Mouse (Mus musculus) gastrocnemius, postnatal 36 days (tissue): ENCODE results near the gene Arhgap22. TPM values are rescaled to one million over a fixed set of nuclear protein-coding genes. Genes with fewer than 3 reads are reported as not detected.

Experiments used
- DNase-seq, 2 experiments: peaks; one replicate each; pipeline ENCODE4 v3.0.0; 2022
- intact Hi-C: fragments of 180-260 bp; cut with DNase I; formaldehyde crosslinking; loops from one replicate; pipeline ENCODE4 v1.15.1; 2025
- total RNA-seq, 2 experiments: library from RNA; stranded (reverse); gene quantifications; 2 replicates each; pipeline ENCODE4 v1.2.3; 2021

Arhgap22 gene
- total RNA-seq, 2 experiments from 2014 or later = 1.2 to 1.6 TPM

DNA sequence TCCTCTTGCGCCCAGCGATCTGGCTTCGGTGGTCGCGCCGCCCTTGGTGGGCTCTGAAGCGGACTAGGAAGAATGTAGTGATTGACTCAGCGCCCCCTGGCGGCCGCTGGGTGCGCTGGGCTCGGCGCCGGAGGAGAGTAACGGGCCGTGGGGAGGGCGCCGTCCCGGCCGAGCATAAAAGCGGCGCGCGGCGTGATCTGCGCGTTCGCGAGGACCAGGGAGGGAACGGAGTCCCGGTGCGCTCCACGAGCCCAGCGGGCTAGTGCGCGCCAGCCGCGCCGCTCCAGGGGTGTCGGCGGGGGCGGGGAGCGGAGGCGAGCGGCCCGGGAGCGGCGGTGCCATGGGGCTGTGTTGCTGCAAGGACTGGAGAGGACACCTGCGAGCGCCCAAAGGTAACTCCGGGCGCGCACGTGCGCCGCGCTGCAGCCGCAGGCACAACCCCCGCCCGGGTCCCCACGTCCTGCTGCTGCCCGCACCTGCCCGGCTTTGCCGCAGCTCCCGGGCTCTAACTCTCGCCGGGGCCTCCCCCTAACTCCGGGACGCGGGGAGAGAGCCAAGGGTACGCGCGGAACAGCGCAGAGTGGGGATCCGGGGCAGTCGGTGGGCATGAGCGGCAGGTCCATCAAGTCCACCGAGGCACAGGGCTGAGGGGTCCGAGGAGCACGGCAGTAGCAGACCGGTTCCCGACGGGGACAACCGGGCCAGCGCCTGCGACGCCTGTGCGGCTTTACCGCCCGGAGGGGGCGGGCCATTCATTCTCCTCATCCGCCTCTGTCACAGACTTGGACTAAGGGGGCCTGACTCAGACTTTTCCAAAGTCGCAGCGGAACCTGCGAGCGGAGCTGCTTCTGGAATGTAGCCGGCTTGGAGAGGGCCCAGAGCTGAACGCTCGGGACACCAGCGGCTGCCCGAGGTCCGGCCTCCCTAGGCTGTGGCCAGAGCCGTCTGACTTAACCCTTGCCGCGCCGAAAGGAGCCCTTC lies 106.0 kb downstream of the Arhgap22 start:
- DNase-seq = peak; percentile 68
- intact Hi-C loops = no loop called here

DNA sequence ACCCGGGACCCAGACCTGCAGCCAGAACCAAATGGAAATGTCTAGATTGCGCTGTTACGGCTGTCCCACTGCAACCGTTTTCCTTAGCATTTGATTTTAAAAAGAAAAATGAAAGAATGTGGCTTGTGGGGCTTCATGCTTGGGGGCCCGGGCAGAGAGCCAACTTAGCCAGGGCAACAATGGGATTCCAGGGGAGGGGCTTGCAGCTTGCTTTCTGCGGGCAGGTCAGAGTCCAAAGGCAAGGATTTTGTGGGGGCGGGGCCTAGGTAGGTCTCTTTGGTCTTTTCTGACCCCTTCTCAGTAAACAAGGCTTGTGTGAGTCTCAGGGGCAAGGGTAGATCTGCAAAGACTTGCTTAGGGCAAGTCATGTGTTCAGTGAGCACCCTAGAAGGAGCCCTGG lies 107.0 kb downstream of the Arhgap22 start:
- intact Hi-C loops = no loop called here
- no peak for DNase-seq

DNA sequence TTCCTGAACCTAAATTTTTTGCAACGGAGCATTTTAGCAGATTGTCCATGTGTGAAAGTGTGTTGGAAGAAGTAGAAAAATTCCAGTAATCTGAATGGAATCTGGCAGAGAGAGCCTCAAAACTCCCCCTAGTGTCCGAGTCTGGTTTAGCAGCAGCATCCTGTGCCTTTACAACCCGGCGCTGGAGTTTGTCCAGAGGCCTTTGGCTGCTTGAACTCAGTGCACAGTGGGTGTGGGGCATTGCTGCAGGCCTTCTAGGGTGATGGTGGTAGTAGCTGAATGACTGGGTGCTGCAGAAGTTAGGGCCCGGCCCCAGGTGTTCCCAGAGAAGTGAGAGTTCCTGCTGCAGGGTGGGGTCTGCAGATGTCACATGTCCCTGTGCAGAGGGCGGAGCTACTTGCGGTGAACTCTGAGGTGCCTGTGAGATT lies 108.8 kb downstream of the Arhgap22 start:
- peak; percentile 45 to 63 for DNase-seq
- intact Hi-C loops = no loop called here

DNA sequence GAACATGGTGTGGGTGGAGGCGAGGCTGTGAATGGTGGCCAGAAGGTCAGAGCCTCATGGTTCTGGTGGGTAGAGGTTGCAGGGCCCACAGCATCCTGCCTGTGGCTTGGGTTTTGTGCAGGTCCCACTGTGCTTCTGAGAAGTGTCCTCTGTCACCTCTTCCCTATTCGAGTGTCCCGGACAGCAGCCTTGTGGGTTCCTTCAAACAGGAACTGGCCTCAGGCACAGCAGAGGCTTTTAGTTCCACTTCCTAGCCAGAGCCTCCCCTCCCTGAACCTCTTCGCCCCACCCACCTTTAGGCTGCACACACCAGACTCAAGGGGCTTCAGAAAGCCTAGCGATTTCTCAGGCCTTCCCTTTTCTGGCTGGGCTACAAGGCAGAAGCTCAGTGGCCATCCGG lies 110.7 kb downstream of the Arhgap22 start:
- DNase-seq = no peak
- intact Hi-C loops = no loop called here

DNA sequence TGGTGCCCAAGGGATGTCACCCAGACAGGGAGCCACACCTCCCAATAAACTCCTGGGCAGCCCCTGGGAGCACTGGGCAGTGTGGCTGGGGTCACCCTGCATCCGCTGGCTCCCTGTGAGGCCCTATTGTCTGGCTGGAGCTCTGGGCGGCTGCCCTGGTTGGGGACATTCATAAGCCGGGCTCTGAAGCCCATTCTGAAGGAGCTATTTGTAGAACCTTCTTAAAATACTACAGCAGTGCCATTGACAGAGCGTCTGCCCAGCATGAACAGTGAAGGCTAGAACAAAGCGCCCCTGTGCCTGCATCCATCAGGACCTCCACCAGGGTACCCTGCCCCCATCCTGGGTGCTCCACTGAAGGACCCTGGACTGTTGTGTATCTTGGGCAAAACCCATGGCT lies 114.5 kb downstream of the Arhgap22 start:
- DNase-seq = no peak
- intact Hi-C loops = no loop called here

DNA sequence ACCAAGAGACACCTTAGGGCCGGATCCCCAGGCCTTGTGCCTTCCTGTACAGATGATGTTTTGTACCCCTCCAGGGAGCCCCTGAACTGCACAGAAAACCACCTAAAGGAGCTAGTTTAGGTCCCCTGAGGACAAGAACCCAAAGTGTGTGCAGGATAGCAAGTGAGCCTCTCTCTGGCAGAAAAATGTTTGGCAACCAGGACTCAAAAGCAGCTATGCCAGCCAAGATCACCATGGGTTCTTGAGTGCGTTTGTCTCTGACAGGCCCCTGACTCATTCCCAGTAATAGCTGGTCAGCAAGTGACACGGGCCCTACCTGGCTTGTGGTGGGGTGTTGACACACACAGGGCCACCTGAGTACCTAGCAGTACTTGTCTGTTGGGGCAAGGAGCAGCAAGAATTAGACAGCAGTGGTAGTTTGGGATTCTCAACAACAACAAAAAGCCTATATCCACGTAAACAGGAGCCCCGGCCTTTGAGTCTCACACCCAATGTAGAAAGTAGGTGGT lies 115.5 kb downstream of the Arhgap22 start:
- no peak for DNase-seq
- intact Hi-C loops = no loop called here

DNA sequence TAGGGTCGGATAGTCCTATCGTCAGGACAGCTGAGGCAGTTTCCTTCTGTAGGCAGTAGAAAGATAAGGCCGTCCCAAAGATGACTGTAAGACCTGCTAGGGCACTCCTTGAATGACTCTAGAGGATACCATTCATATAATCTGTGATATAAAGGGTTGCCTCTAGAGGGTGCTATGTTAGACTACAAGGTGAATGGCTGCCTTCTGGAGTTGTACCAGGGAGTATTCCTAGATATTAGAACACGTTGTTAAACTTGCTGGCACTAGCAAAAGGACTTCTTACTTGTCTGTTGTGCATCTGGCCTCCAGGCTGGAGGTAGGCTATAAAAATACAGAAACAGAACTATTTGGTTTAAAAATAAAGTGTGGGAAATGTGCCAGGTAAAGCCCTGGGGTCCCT lies 117.2 kb downstream of the Arhgap22 start:
- intact Hi-C loops = loop anchor here (5.0 kb wide), 1 partner anchor 41 kb away; no protein-coding TSS in a partner anchor

DNA sequence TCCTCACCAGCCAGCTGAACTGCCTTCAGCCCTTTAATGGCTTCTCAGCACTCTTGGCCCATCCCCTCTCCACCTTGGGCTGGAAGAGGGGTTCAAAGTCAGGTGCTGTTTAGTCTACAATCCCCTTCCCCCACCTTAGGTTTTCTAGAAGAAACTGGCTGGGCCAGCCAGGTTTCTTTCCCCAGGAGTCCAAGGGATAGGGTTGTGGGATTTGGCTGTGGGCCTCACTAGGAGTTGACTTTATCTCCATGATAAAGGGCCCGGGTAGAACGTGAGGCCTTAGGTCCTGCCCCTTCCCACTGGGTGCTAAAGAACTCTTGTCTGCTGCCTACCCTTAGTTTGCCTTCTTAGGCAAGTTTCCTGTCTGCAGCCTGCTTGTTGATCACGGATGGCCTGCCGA lies 117.8 kb downstream of the Arhgap22 start:
- intact Hi-C loops = loop anchor here (5.0 kb wide), 1 partner anchor 41 kb away; no protein-coding TSS in a partner anchor
- DNase-seq = no peak

More for the DNA sequence above, 117.2 kb downstream of the Arhgap22 start:
- DNase-seq = no peak

DNA sequence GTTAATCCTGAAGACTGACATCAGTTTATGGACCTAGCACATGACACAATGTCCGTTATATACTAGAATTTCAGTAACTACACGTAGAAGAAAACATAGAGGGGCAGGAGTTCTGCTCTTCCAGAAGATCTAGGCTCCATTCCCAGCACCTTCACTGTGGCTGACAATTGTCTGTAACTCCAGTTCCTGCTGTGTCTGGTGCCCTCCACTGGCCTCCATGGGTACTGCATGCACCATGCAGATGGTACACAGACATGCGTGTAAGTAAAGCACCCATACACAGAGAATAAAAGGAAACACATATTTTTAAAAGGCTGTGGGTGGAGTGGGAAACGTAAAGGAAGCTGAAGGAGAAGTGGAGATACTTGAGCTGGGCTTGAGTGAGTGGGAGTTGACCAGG lies 120.0 kb downstream of the Arhgap22 start:
- no peak for DNase-seq
- intact Hi-C loops = loop anchor here (5.0 kb wide), 1 partner anchor 38 kb away; no protein-coding TSS in a partner anchor

DNA sequence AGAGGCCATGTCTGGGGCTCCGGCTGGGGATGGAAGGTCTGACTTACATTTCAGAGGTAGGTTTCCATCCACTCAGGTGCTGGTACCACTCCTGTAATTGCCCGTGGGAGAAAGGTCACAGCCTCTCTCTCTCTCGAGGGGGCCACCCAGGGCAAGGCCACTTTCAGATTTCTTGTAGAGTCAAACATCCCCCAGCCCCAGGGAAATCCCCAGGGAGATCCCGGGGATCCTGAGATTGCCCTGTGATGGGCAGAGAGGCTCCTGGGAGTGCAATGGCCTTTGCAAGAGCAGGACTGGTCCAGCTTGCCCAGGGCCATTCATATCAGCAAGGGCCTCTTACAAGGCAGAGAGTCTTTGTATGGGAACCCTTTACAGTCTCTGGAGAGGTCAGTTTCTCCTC lies 120.6 kb downstream of the Arhgap22 start:
- intact Hi-C loops = loop anchor here (5.0 kb wide), 1 partner anchor 38 kb away; no protein-coding TSS in a partner anchor
- no peak for DNase-seq

DNA sequence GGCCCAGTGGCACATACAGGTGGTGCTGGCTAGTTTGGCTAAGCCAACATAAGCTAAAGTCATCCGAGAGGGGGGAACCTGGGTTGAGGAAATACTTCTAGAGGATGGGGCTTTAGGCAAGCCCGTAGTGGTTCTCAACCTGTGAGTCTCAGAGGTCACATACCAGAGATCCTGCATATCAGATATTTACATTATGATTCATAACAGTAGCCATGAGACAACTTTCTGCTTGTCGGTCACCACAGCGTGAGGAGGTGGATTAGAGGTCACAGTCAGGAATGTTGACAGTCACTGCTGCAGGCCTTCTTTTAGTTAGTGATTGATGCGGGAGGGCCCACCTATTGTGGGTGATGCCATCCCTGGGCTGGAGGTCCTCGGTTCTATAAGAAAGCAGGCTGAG lies 121.9 kb downstream of the Arhgap22 start:
- intact Hi-C loops = no loop called here
- DNase-seq = no peak

DNA sequence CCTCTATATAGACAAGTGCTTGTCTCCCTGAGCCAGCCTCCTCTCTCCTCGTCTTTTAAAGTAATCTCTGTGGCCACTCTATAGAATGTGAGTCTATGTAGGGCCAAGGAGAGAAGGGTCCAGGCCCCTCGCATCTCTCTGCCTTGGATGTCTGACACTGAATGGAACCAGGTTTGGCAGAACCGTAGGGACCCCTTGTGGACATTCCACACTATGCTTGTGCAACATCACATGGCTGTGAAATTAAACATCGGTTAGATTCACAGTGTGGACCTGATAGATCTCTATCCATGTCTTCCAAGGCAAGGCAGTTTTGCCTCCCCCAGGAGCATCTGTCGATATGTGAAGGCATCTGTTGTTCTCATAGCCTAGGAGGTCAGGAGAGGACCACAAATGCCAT lies 124.9 kb downstream of the Arhgap22 start:
- no peak for DNase-seq
- intact Hi-C loops = no loop called here

DNA sequence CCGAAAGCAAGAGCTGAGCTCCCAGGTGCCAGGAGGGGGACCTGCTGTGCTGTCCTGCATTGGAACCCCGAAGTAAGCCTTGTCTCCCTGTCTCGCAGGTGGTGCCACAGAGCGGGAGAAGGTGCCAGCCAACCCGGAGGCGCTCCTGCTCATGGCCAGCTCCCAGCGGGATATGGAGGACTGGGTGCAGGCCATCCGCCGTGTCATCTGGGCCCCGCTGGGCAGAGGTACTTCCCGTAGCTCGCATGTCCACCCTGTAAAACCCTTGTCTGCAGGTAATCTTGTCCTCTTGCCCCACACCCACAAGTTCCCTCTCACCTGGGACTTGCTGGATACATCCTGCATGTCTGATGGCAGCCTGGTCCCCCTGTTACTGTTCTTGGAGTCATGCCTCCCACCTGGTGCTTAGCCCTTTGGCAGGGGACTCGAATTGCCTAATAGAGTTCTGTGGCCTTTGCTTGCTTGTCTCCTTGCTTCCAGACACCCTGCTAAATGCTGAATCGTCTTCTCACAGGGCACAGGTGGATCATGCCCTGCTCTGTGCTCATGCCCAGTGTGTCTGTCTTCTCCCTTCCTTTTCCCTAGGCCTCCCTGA lies 129.4 kb downstream of the Arhgap22 start:
- DNase-seq = no peak
- intact Hi-C loops = no loop called here

DNA sequence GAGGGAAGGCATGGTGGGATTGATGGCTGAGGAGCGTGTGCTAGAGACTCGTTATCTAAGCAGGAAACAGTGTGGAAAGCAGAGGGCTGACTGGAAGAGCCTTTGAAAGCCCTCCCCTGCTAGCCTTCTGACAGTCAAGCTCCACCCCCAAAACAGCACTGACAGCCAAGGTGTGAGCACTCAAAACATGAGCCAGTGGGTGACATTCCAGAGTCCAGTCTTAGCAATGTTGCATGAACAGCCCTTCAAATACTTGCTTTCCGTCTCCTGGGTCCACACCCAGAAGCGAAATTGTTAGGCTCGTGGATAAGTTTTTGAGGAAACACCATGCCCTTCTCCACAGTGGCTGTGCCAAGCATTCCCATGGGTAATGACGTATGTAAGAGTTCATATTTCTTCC lies 132.7 kb downstream of the Arhgap22 start:
- intact Hi-C loops = no loop called here
- no peak for DNase-seq

DNA sequence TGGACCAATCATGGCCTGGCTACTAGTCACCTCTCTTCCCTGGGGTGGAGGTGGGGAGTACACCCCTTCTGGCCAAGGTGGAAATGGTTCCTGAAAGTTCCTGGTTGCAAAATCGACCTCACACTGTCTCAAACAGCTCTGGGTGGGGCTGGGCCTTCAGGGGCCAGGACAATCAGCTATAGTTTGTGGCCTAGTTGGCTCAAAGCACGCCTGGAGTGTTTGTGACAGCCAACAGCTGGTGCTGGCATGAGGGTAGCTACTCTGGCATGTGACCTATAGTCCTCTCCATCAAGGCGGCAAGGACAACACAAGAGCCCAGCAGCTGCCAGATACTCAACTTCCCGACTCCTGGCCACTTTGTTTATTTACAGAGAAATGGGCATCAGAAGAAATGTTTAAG lies 133.9 kb downstream of the Arhgap22 start:
- intact Hi-C loops = no loop called here
- DNase-seq = no peak

DNA sequence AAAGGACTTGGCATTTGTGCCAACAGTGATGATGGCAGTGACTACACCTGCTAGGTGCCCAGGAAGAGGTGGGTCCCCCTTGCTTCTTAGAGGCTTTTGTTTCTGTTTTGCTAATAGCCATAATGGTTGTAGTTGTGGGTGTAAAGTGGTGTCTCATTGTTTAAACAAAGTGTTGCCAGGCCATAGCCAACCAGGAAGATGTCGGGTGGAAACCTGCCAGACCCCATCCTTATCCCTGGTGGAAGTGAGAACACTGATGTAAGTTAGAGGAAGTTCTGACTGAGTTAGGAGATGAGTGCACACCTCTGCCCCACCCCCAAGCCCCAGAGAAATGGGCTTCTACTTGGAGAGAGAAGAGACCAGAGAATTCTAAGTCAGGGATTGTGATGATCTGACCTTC lies 134.3 kb downstream of the Arhgap22 start:
- DNase-seq = no peak
- intact Hi-C loops = no loop called here

DNA sequence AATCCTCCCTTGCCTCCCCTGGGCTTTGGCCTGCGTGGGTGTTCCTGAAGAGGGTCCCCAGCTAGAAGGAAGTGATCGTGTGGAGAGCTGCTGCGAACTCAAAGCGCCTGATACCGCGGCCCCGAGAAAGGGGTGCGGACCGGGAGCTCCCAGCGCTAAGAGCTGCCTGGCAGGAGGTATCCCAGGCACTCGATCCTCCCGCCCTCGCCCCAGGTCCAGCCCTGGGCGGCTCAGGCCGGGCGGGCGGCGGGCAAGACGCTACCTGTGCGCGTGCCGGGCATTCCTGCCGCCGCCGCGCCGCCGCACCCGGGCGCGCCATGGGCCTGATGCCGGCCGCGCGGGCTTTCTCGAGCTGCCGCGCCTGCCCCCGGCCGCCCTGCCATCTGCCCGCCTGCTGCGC lies 137.2 kb downstream of the Arhgap22 start:
- DNase-seq = no peak
- intact Hi-C loops = no loop called here

DNA sequence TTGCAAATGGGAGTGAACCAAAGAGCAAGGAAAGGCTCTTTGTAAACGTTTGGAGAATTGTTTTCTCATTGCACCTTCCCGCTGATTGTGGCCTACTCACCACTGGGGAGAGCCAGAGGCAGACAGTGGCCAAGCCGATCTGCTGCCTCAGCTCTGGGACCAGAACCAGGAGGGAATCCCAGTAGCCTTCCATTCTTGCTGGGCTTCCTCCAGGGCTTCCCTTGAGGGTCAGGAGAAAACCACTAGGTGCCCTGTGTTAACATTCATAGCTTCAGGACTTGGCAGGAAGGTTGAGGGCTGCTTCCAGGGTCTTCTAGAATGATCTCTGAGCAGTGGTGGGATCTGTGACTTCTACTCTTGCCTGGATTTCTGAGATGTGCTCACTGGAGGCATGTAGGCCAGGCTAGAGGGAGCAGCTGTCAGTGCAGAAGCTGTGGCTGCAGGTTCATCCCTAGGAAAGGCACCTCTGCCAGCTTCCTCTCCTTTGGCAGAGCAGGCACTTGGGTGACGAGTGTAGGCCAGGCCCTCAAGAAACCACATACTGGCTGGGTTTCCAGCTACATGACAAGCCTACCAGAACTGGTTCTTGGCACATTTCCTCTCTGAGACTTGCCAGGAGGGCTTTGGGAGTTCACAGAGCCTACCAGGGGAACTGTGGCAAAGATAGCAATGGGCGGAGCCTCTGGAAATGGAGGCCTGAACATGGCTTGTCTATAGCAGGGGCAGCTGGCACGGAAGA lies 138.3 kb downstream of the Arhgap22 start:
- intact Hi-C loops = no loop called here
- no peak for DNase-seq

DNA sequence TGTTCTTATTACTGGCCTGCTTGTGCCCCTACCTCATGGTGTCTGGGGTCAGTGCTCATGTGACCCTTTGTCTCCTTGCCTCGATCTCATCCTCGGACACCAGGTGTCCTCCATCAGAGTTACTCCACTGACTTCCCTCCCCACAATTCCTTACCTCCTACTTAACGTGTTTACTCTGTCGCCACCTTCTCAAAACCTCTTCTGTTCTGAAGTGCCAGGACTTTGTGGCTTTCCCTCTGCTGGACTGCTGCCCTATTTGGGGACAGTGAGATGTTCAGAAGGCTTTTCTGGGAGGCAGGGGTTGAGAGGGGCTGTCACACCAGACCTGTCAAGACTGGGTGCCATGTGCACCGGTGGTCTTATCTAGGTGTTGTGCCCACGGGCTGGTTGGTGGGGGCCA lies 139.1 kb downstream of the Arhgap22 start:
- intact Hi-C loops = no loop called here
- DNase-seq = no peak

DNA sequence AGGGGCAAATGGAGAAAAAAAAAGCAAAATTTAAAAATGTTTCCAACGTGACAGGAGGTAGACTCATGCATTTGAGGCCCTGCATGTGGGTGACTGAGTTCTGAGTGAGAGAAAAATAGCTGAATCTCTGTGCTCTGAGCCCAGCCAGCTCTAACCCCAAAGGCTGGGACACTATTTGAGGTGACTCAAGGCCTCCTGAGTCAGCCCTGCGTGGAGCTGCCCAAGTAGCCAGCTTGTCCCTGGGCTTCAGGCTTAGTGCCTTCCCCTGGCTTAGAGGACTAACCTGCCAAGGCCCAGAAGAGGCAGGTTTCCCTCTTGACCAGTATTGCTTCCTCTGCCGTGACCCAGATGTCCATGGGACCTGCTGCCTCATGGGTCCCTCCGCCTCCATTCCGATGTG lies 141.4 kb downstream of the Arhgap22 start:
- intact Hi-C loops = no loop called here
- no peak for DNase-seq
